Mouse (Mus musculus) cortical plate, adult 2 months (tissue): Measurements from ENCODE around the gene Gm10277. TPM values are rescaled to one million over a fixed set of nuclear protein-coding genes. Genes with fewer than 3 reads are reported as not detected.

Source experiments
- H3K27ac ChIP-seq: fragments of 200-500 bp; 2 replicates; pipeline ENCODE4 v1.5.1; 2012; ENCODE audit warnings: low read length, control low read depth, inconsistent platforms; ENCODE audit not compliant: insufficient read depth
- H3K4me1 ChIP-seq: fragments of 200-500 bp; 2 replicates; pipeline ENCODE4 v1.6.1; 2011; ENCODE audit warnings: low read length; ENCODE audit not compliant: control insufficient read depth, insufficient read depth
- H3K4me3 ChIP-seq: fragments of 200-500 bp; 2 replicates; pipeline ENCODE4 v1.5.1; 2011; ENCODE audit warnings: mild to moderate bottlenecking, low read length, control low read depth; ENCODE audit not compliant: insufficient read depth
- CTCF ChIP-seq: fragments of 200-500 bp; IDR thresholded peaks from 2 replicates; pipeline ENCODE4 v1.5.1; 2011; ENCODE audit warnings: mild to moderate bottlenecking, control low read depth, low read length; ENCODE audit not compliant: insufficient read depth; ENCODE audit errors: extremely low read depth
- POLR2A ChIP-seq: fragments of 200-500 bp; IDR thresholded peaks from 2 replicates; pipeline ENCODE4 v1.6.1; 2011; ENCODE audit warnings: mild to moderate bottlenecking, low read length, control low read depth; ENCODE audit not compliant: insufficient read depth; ENCODE audit errors: extremely low read depth
- polyA plus RNA-seq: library from polyadenylated mRNA; depleted of rRNA; stranded (reverse); fragments of >200 nt; gene quantifications from 2 replicates; pipeline ENCODE4 v1.2.3, GENCODE M21; 2012; rRNA removed

Gene Gm10277
- polyA plus RNA-seq = not detected in 2 replicates

DNA sequence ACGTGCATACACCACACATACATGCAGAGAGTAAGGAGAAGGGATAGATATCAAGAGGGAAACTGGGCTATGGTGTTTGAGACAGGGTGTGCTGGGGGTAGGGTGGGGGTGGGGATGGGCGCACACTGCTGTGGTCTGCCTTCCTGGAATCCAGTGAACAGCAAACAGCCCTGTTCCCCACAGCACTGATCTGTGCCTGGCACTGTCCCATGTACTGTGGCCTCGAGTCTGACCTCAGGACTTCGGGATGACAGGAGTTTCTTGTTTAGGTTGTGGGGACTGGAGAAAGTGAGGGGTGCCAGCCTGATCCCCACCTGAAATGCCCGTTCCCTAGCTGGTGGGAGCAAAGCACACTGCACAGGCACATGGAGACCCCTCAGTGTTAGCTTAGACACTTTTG, at the start of gene Gm10277:
TSS of gene Gm10277 (minus strand) at position 41 of the 400 bp plus-strand sequence.
- Histone ChIP-seq H3K4me1 (peaks cover 30% of the 10 kb centered on the region), H3K27ac (peak within 1 kb of the TSS; percentile 95), H3K4me3 (no peak within 1 kb of the TSS)
- TF ChIP-seq CTCF = no peak
- TF ChIP-seq POLR2A = no peak

DNA sequence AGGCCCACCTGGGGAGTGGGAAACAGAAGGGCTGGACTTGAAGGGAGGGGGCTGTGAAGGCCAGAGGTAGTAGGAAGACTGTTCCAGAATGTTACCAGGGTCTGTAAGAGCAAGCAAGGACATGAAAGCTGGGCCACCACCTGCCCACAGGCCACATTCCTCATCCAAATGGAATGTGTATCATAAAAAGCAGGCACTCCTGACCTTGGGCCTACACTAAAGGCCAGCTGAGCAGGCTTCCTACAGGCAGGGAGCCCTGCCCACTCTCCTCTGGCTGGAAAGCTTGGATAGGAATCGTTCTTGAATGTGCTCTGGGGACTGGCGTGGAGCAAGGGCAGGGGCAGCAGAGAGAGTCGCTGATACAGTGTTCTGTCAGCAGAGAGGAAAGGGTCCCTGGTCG, 49.2 kb upstream of the Gm10277 start:
- peaks cover 6% of the 10 kb centered on the region; the same call in 1 of the 2 replicates for H3K4me1 ChIP-seq
- H3K4me3 ChIP-seq = no peak overlapping the region
- H3K27ac ChIP-seq = no peak overlapping the region
- no peak for TF ChIP-seq POLR2A
- no peak for TF ChIP-seq CTCF

GRCm38 (mm10) chr11:77836290-77836689, 48.7 kb upstream of the Gm10277 start:
- Histone ChIP-seq H3K4me3 (no peak overlapping the region), H3K4me1 (peaks cover 6% of the 10 kb centered on the region; the same call in 1 of the 2 replicates)
- TF ChIP-seq POLR2A (no peak), CTCF (no peak)

DNA sequence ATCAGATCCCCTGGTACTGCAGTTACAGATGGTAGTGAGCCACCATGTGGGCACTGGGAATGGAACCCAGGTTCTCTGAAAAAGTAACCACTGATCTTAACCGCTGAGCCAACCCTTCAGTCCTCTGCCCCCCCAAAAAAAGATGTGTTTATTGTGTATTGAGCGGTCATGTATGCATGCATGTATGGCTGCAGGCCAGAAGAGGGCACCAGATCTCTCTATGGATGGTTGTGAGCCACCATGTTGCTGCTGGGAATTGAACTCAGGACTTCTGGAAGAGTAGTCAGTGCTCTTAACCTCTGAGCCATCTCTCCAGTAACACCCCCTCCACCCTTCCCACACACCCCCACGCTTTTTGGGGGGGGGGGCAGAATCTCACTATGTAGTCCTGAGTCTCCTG, 47.6 kb upstream of the Gm10277 start:
- TF ChIP-seq POLR2A (no peak), CTCF (peak; percentile 17; the same call in 1 of the 2 replicates)
- H3K4me1 ChIP-seq = peaks cover 4% of the 10 kb centered on the region; the same call in 1 of the 2 replicates
- H3K4me3 ChIP-seq = no peak overlapping the region
- H3K27ac ChIP-seq = no peak overlapping the region

More at GRCm38 (mm10) chr11:77836290-77836689, 48.7 kb upstream of the Gm10277 start:
- H3K27ac ChIP-seq = no peak overlapping the region

DNA sequence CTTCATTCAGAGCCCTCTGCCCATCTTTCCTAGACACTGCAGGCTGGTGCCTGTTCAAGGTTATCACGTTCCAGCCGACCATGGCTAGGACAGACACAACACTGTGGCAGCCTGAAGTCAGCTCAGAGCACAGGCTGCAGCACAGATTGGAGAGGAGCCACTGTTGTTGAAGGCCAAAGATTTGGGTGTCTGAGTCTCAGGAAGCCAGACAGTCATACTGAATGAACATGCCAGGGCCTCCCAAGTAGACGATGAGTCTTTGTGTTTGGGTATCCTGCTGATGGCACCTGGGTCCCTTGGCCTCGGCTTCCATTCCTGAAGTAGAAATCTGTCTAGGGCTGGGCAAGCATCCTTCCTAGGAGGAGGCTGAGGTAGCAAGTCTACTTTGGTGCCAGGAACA, 45.0 kb upstream of the Gm10277 start:
- TF ChIP-seq CTCF (no peak), POLR2A (no peak)
- H3K4me3 ChIP-seq = no peak overlapping the region
- no peak overlapping the region for H3K27ac ChIP-seq
- H3K4me1 ChIP-seq = no peaks in the 10 kb centered on the region

- Histone ChIP-seq H3K4me3 (no peak overlapping the region), H3K27ac (no peak overlapping the region), H3K4me1 (no peaks in the 10 kb centered on the region)
- no peak for TF ChIP-seq POLR2A
- no peak for TF ChIP-seq CTCF
These were observed 43.3 kb upstream of the Gm10277 start for GRCm38 (mm10) chr11:77830875-77831274.

GRCm38 (mm10) chr11:77829043-77829841, 41.7 kb upstream of the Gm10277 start:
- TF ChIP-seq CTCF = no peak
- TF ChIP-seq POLR2A = no peak
- Histone ChIP-seq H3K4me1 (no peaks in the 10 kb centered on the region), H3K4me3 (no peak overlapping the region), H3K27ac (no peak overlapping the region)

- Histone ChIP-seq H3K27ac (no peak overlapping the region), H3K4me1 (no peaks in the 10 kb centered on the region), H3K4me3 (no peak overlapping the region)
- TF ChIP-seq CTCF (0 out of 2 replicates have a peak, but pooled peaks have one; percentile 3), POLR2A (no peak)
These were observed 40.6 kb upstream of the Gm10277 start for GRCm38 (mm10) chr11:77828163-77828562.

GRCm38 (mm10) chr11:77827241-77827995, 39.9 kb upstream of the Gm10277 start:
- Histone ChIP-seq H3K27ac (no peak overlapping the region), H3K4me3 (no peak overlapping the region), H3K4me1 (no peaks in the 10 kb centered on the region)
- peak; percentile 98 for TF ChIP-seq CTCF
- no peak for TF ChIP-seq POLR2A
